Mouse (Mus musculus): Measurements from ENCODE around the gene Acmsd. TPM values are rescaled to one million over a fixed set of nuclear protein-coding genes. Genes with fewer than 3 reads are reported as not detected.

Gene Acmsd
- polyA plus RNA-seq, 1 experiment from 2014 or later: 0.45 TPM

DNA sequence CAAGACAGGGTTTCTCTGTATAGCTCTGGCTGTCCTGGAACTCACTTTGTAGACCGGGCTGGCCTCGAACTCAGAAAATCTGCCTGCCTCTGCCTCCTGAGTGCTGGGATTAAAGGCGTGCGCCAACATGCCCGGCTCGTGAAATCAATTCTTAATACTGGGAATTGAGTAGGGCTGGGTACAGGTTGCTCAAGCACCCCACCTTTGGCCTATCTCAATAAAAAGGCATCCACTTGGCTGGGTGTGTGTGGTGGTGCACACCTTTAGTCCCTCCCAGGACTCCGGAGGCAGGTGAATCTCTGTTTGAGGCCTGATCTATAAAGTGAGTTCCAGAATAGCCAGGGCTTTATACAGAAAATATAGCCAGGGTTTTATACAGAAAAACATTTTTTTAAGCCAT lies 79.5 kb downstream of the Acmsd start:
- Histone ChIP-seq H3K27ac (ENCODE audit: low read depth) (no peak overlapping the region), H3K4me3 (ENCODE audit: low read depth, low read length) (no peak overlapping the region), H3K9ac (no peak overlapping the region), H3K9me3 (ENCODE audit: low read depth, low read length) (no peaks in the 10 kb centered on the region), H3K4me2 (no peak overlapping the region), H3K27me3 (ENCODE audit: insufficient read depth, low read length) (no peaks in the 10 kb centered on the region), H3K4me1 (ENCODE audit: insufficient read depth) (no peaks in the 10 kb centered on the region), H3K36me3 (ENCODE audit: insufficient read depth) (peaks cover 29% of the 10 kb centered on the region)
- no peak for TF ChIP-seq CTCF (IDR thresholded peaks at IDR 0.05; ENCODE audit: low read depth)
- ATAC-seq (ENCODE audit: insufficient read depth) (no peak), DNase-seq (no peak)
- WGBS: 94% methylated on average over 7 of the region's 7 CpGs

DNA sequence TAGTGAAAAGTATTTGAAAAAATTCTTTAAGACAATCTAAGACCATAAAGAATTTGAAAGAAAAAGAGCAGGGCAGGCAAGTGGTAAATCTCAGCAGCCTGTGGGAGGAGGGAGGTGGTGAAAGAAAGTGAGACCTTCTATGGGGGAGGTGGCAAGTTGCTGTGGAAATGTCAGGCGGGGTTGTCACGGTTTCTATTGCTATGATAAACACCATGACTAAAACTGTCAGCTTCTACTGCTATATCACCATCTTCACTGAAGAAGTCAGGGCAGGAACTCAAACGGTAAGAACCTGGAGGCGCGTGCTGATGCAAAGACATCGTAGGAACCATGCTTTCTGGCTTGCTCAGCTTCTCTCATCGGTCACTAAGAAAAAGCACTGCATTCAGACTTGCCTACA lies 83.7 kb downstream of the Acmsd start:
- ATAC-seq (ENCODE audit: insufficient read depth): no peak
- Histone ChIP-seq H3K36me3 (ENCODE audit: insufficient read depth) (no peaks in the 10 kb centered on the region), H3K9ac (no peak overlapping the region), H3K4me1 (ENCODE audit: insufficient read depth) (no peaks in the 10 kb centered on the region), H3K9me3 (ENCODE audit: low read depth, low read length) (no peaks in the 10 kb centered on the region), H3K27me3 (ENCODE audit: insufficient read depth, low read length) (no peaks in the 10 kb centered on the region), H3K4me3 (ENCODE audit: low read depth, low read length) (no peak overlapping the region), H3K4me2 (no peak overlapping the region), H3K27ac (ENCODE audit: low read depth) (no peak overlapping the region)
- DNase-seq: no peak
- WGBS: 61% methylated on average over 7 of the region's 7 CpGs
- no peak for TF ChIP-seq CTCF (IDR thresholded peaks at IDR 0.05; ENCODE audit: low read depth)

GRCm38 (mm10) chr1:127816381-127816780 lies 87.2 kb downstream of the Acmsd start:
- H3K27me3 ChIP-seq (ENCODE audit: insufficient read depth, low read length): no peaks in the 10 kb centered on the region
- DNase-seq (no peak), ATAC-seq (ENCODE audit: insufficient read depth) (no peak)
- no peak overlapping the region for H3K27ac ChIP-seq (ENCODE audit: low read depth)
- no peaks in the 10 kb centered on the region for H3K36me3 ChIP-seq (ENCODE audit: insufficient read depth)
- no peaks in the 10 kb centered on the region for H3K4me1 ChIP-seq (ENCODE audit: insufficient read depth)
- 83% methylated on average over 6 of the region's 6 CpGs for WGBS
- no peak overlapping the region for H3K4me2 ChIP-seq
- no peak for TF ChIP-seq CTCF (IDR thresholded peaks at IDR 0.05; ENCODE audit: low read depth)
- no peak overlapping the region for H3K9ac ChIP-seq
- H3K4me3 ChIP-seq (ENCODE audit: low read depth, low read length): no peak overlapping the region
- no peaks in the 10 kb centered on the region for H3K9me3 ChIP-seq (ENCODE audit: low read depth, low read length)

Other genes starting within 250 kb of the Acmsd start
- 2.1 and 4.3 TPM in 2 replicates for gene Tmem163, start 49.9 kb upstream of the Acmsd start, polyA plus RNA-seq (2014; fragmentation: Nextera tagmentation; extraction: Ambion mirVana)
- gene Ccnt2, start 44.8 kb downstream of the Acmsd start, polyA plus RNA-seq (2014; fragmentation: Nextera tagmentation; extraction: Ambion mirVana): 81.4 and 82.5 TPM in 2 replicates
- gene Map3k19, start 125.6 kb downstream of the Acmsd start, polyA plus RNA-seq (2014; fragmentation: Nextera tagmentation; extraction: Ambion mirVana): 0.05 and 0.11 TPM in 2 replicates
- 24.4 and 24.5 TPM in 2 replicates for gene Rab3gap1, start 139.4 kb downstream of the Acmsd start, polyA plus RNA-seq (2014; fragmentation: Nextera tagmentation; extraction: Ambion mirVana)